Mouse (Mus musculus) heart, embryonic 10.5 days (tissue): ENCODE data around the gene Tuba1a. TPM values are rescaled to one million over a fixed set of nuclear protein-coding genes. Genes with fewer than 3 reads are reported as not detected.
"Not testable (repeated sequence)": the region's sequence is repeated elsewhere in the genome, so short reads cannot be mapped to it uniquely, and the experiment has no call there.

ENCODE experiments used
- DNase-seq: peaks from one replicate; pipeline ENCODE4 v3.0.0-alpha.2; 2017; ENCODE audit warnings: low spot score
- H3K27ac ChIP-seq: fragments of 300-500 bp; sonication (generic); 2 replicates; pipeline ENCODE4 v1.5.1; 2016; ENCODE audit warnings: mild to moderate bottlenecking
- H3K27me3 ChIP-seq: fragments of 300-500 bp; sonication (generic); 2 replicates; pipeline ENCODE4 v1.6.1; 2016; ENCODE audit warnings: mild to moderate bottlenecking; ENCODE audit not compliant: poor library complexity, insufficient read depth, severe bottlenecking
- H3K36me3 ChIP-seq: fragments of 300-500 bp; sonication (generic); 2 replicates; pipeline ENCODE4 v1.6.1; 2016; ENCODE audit warnings: mild to moderate bottlenecking, moderate library complexity
- H3K4me1 ChIP-seq: fragments of 300-500 bp; sonication (generic); 2 replicates; pipeline ENCODE4 v1.6.1; 2016; ENCODE audit warnings: mild to moderate bottlenecking
- H3K4me3 ChIP-seq: fragments of 300-500 bp; sonication (generic); 2 replicates; pipeline ENCODE4 v1.5.1; 2016; ENCODE audit warnings: mild to moderate bottlenecking, moderate library complexity
- H3K9me3 ChIP-seq: fragments of 300-500 bp; sonication (generic); 2 replicates; pipeline ENCODE4 v1.6.1; 2016; ENCODE audit warnings: mild to moderate bottlenecking, moderate library complexity
- WGBS: fragments of 180-500 bp; shearing (Covaris S2); methylation state at CpG from one replicate; pipeline ENCODE4 v1.1.7; 2016; 5-methylcytosine and 5-hydroxymethylcytosine counted together
- polyA plus RNA-seq: library from polyadenylated mRNA; unstranded; fragments of >200 nt; fragmentation: Nextera tagmentation; extraction: Ambion mirVana; gene quantifications from 2 replicates; pipeline ENCODE4 v1.2.1, GENCODE M21; 2016

Tuba1a gene
- polyA plus RNA-seq, 1 experiment from 2014 or later, result 1,394 TPM

DNA sequence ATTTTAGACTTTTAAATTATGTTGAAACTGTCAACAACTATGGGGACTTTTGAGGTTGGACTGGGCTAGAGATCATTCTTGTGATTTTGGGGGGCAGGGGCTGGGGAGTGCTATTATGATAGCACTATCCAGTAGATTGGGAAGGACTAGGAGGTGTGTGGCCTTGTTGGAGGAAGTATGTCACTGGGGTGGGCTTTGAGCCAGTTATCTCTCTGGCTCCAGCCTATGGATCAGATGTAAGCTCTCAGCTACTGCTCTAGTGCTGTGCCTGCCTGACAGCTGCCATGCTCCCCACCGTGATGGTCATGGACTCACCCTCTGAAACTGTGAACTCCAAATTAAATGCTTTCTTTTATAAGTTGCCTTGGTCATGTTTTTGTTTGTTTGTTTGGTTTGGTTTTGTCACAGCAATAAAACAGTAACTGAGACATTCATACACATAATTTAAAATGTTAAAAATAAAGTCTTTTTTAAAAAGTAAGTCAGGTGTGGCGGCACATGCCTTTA lies 30.4 kb downstream of the Tuba1a start:
- DNase-seq, result no peak
- Histone ChIP-seq H3K4me1 (no peaks in the 10 kb centered on the region), H3K4me3 (no peak overlapping the region), H3K9me3 (no peaks in the 10 kb centered on the region), H3K27ac (no peak overlapping the region), H3K36me3 (peaks cover 4% of the 10 kb centered on the region; the same call in 1 of the 2 replicates), H3K27me3 (no peaks in the 10 kb centered on the region)
- 83% methylated on average over 2 of the region's 2 CpGs for WGBS

DNA sequence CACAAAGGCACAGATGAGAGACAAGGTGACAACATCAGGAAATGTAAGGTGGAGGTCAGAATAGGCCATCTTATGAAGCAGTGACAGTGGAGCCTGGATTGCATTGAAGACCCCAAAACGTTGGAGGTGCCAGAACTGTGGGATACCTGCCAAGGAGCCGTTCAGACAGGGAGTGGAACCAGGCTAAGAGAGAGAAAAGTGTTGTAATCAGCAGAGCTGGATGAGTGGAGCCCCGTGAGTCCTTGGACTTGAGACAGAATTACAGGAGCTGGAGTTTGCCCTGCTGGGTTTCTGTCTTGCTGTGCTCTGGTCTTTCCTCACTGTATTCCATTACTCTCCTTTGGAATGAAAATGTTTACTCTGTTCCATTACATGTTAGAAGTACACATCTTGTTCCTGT lies 30.9 kb downstream of the Tuba1a start:
- Histone ChIP-seq H3K27me3 (no peaks in the 10 kb centered on the region), H3K9me3 (no peaks in the 10 kb centered on the region), H3K27ac (no peak overlapping the region), H3K4me1 (no peaks in the 10 kb centered on the region), H3K36me3 (peaks cover 4% of the 10 kb centered on the region; the same call in 1 of the 2 replicates), H3K4me3 (no peak overlapping the region)
- DNase-seq, result no peak
- WGBS, result 53% methylated on average over 3 of the region's 3 CpGs

DNA sequence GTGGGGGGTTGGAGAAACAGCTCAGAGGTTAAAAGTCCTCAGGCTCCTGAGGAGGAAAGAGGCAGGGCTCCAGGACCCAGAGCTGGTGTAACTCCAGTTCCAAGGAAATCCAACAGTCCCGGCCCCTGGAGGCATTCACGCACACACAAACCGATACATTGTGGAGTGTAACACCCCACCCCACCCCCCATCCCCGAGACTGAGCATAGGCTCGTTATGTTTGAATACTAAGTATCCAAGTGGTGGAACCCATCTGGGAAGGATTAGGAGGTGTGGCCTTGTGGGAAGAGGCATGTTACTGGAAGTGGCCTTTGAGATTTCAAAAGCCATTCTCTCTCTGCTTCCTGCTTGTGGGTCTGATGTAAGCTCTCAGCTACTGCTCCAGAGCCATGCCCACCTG lies 32.0 kb downstream of the Tuba1a start:
- Histone ChIP-seq H3K4me3 (no peak overlapping the region), H3K9me3 (no peaks in the 10 kb centered on the region), H3K27ac (no peak overlapping the region), H3K4me1 (peaks cover 7% of the 10 kb centered on the region), H3K27me3 (no peaks in the 10 kb centered on the region), H3K36me3 (peaks cover 4% of the 10 kb centered on the region; the same call in 1 of the 2 replicates)
- 77% methylated on average over 5 of the region's 5 CpGs for WGBS
- no peak for DNase-seq

DNA sequence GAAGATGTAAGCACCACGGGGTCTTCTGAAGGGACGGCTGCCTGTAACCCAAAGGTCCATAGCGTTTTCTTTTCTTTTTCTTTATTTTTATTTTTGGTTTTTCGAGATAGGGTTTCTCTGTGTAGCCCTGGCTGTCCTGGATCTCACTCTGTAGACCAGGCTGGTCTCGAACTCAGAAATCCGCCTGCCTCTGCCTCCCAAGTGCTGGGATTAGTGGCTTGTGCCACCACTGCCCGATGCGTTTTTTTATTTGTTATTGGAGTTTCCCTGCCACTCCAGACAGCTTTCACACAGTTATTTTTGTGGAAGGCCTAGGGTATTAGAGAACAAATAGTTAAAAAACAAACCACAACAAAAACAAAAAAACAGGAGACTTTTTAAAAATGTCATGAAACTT lies 35.0 kb downstream of the Tuba1a start:
- 25% methylated on average over 8 of the region's 8 CpGs for WGBS
- H3K9me3 ChIP-seq, H3K27me3 ChIP-seq, DNase-seq: not testable (repeated sequence)
- peak overlapping the region; percentile 95 for H3K27ac ChIP-seq
- peak overlapping the region; percentile 99 for H3K4me3 ChIP-seq
- peaks cover 16% of the 10 kb centered on the region for H3K36me3 ChIP-seq
- H3K4me1 ChIP-seq, result peaks cover 19% of the 10 kb centered on the region

DNA sequence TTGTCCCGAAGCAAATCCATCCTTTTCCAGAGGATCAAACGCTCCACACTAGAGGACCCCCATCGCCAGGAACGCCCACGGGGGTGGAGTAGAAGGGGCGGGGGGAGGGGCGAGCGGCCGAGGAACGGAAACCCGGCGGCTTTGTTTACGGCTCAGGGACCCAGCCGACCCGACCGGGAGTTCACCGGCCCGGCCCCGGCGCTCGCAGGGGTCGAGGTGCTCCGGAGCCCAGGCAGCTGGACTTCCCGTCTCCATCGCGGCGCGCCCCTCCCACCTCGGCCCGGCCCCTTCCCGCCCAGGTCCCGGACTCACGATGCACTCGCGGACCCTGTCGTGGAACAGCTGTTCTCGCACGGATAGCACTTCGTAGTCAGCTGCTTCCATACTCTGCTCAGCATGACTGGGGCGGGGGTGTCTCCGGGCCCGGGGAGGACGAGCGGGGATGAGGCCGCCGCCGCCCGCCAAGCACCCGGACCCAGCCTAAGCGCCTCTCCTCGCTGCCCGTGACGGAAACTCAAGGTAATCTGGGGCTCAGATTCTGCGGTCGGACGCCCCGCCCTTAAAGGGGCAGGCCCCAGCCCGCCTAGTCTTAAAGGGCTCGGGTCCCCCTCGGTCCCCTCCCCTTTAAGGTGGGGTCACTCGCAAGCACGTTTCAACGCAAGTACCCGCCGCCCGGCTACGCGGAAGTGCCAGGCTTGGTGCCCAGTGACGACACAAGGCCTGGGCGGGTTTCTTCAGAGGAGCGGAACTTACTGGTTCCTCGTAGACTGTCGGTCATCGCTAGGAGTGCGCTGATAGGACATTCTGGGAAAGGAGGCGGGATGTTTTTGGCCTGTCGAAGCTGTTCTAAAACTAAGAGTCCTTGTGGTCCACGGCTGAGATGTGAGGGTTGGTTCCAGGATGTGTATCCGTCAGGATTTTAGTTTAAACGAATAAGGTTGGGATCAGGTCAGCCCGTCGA lies 35.7 kb downstream of the Tuba1a start, which contains the start of gene Lmbr1l:
Gene Lmbr1l (minus strand): TSS at position 694 of the 961 bp plus-strand sequence.
- peaks cover 23% of the 10 kb centered on the region for H3K36me3 ChIP-seq
- no peaks in the 10 kb centered on the region for H3K9me3 ChIP-seq
- DNase-seq, result peak; percentile 100
- no peaks in the 10 kb centered on the region for H3K27me3 ChIP-seq
- WGBS, result under 1% methylated on average over 82 of the region's 82 CpGs
- H3K4me1 ChIP-seq, result peaks cover 19% of the 10 kb centered on the region
- H3K27ac ChIP-seq, result peak within 1 kb of the TSS; percentile 95
- H3K4me3 ChIP-seq, result peak within 1 kb of the TSS; percentile 99

DNA sequence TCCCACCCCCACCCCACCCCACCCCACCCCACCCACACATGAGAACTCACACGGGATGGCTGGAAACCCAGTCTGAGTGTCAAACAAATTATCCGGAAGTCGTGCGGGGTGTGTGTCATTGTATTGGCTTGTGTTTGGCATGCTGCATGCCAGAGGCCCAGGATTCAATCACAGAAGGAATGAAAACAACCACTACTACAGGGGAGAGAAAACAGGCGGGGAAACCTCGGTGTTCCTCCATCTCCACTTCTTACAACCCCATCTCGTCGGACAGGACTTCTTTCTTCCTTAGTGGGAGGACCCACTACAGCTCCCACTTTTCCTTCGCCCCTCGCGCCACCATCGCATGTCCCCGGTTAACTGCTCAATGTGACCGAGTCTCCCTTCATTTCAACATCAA lies 36.4 kb downstream of the Tuba1a start:
- Histone ChIP-seq H3K4me3 (peak overlapping the region; percentile 99), H3K36me3 (peaks cover 30% of the 10 kb centered on the region), H3K27me3 (no peaks in the 10 kb centered on the region), H3K9me3 (no peaks in the 10 kb centered on the region), H3K4me1 (peaks cover 19% of the 10 kb centered on the region), H3K27ac (peak overlapping the region; percentile 95)
- no peak for DNase-seq
- WGBS, result under 1% methylated on average over 14 of the region's 14 CpGs

DNA sequence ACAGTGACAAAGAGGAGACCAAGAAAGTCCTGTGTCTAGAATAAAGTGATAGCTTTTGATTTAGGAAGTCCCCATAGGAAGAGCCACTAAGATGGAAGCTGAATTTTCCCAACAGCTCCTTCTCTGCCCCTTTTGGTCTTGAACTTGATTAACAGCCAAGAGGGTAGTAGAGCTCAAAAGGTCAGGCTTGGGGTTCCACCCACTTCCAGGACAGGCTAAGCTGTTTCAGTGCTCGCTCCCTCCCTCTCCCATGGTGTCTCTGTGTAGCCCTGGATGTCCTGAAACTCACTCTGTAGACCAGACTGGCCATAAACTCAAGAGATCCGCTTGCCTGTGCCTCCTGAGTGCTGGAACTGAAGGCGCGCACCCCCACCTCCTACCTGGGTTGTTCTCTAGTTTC lies 37.5 kb downstream of the Tuba1a start:
- Histone ChIP-seq H3K27ac (no peak overlapping the region; the same call in 1 of the 2 replicates), H3K9me3 (no peaks in the 10 kb centered on the region), H3K4me3 (peak overlapping the region; percentile 99; the same call in 1 of the 2 replicates), H3K4me1 (peaks cover 19% of the 10 kb centered on the region), H3K36me3 (peaks cover 41% of the 10 kb centered on the region), H3K27me3 (no peaks in the 10 kb centered on the region)
- DNase-seq, result no peak
- 81% methylated on average over 4 of the region's 4 CpGs for WGBS

DNA sequence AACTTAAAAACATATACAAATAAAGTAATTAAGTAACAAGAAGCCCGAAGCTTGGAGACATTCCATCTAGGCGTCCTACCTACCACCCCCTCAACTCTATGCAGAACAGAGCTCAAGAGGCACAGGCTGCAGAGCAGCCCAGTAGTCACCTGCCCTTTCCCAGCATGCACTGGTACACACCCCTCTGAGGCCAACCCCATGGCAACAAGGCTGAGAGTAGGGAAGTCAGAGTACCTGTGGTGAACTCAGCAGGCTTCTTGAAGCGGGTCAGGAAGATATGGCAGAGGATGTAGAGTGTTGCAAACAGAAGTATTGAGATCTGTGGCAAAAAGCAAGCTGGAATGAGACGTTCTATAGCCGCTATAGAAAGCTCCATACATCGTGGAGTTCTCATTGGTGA lies 38.6 kb downstream of the Tuba1a start:
- Histone ChIP-seq H3K4me3 (no peak overlapping the region), H3K27ac (no peak overlapping the region), H3K9me3 (no peaks in the 10 kb centered on the region), H3K36me3 (peaks cover 52% of the 10 kb centered on the region), H3K27me3 (no peaks in the 10 kb centered on the region), H3K4me1 (peaks cover 19% of the 10 kb centered on the region)
- no peak for DNase-seq
- 89% methylated on average over 6 of the region's 6 CpGs for WGBS

DNA sequence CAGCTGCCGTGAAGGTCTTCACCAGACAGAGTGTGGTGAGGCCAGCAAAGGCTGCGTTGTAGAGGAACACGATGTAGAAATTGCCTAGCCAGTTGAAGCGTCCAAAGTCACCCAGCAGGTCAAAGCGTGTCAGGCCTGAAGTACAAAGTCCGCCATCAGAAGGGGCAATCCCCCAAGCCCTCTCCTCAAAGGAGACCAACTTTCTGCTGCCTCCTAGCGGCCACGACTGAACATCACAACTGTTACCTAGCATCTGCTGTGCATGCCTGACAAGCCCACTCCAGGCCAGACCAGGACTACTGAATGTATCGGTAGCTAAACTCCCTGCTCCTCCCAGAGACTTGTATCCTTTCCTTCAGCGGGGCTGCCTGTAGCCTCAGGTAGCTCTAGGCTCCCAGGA lies 48.8 kb downstream of the Tuba1a start:
- Histone ChIP-seq H3K27me3 (peaks cover 8% of the 10 kb centered on the region; the same call in 1 of the 2 replicates), H3K4me3 (no peak overlapping the region), H3K27ac (no peak overlapping the region), H3K36me3 (peaks cover 65% of the 10 kb centered on the region), H3K9me3 (no peaks in the 10 kb centered on the region), H3K4me1 (peaks cover 10% of the 10 kb centered on the region)
- DNase-seq, result peak; percentile 84
- whole genome bisulfite sequencing, result 35% methylated on average over 10 of the region's 10 CpGs

DNA sequence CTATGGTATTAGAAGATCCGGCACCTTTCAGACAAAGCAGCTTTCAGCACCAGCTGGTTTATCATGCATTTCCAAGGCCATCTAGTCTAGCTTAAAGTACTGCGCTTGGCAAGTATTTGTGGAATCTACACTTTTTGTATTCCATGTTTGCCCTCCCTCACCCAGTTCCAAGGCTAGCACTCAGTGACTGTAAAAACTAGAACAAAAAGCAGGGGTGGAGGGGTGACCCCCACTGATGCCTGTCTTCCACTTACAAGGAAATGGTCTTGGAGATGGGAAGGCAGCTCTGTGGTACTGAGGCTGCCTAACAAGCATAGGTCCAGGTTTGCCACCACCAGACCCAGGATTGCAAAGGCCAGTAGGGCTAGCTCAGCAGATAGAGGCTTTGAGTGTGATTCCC lies 50.9 kb downstream of the Tuba1a start:
- no peak overlapping the region for H3K27ac ChIP-seq
- H3K4me3 ChIP-seq, result no peak overlapping the region
- H3K4me1 ChIP-seq, result peaks cover 21% of the 10 kb centered on the region
- no peak for DNase-seq
- 88% methylated on average over 2 of the region's 2 CpGs for WGBS
- peaks cover 44% of the 10 kb centered on the region for H3K36me3 ChIP-seq
- H3K9me3 ChIP-seq, result no peaks in the 10 kb centered on the region
- peaks cover 29% of the 10 kb centered on the region for H3K27me3 ChIP-seq

DNA sequence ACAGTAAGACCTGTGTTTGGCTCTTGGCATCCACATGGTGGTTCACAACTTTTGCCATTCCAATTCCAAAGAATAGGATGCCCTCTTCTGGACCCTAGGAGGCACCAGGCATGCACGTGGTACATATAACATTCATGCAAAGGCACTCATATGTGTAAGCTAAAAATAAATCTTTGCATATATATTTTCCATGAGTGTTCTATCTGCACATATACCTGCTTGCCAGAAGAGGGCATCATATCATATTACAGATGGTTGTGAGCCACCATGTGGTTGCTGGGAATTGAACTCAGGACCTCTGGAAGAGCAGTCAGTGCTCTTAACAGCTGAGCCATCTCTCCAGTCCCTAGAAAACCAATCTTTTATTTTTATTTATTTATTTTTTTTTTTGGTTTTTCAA lies 52.0 kb downstream of the Tuba1a start:
- no peak overlapping the region for H3K27ac ChIP-seq
- H3K27me3 ChIP-seq, result peaks cover 39% of the 10 kb centered on the region
- H3K9me3 ChIP-seq, result no peaks in the 10 kb centered on the region
- no peak overlapping the region for H3K4me3 ChIP-seq
- H3K36me3 ChIP-seq, result peaks cover 34% of the 10 kb centered on the region
- H3K4me1 ChIP-seq, result peaks cover 31% of the 10 kb centered on the region
- 54% methylated on average over 1 of the region's 1 CpGs for WGBS
- DNase-seq, result no peak
